Mouse (Mus musculus): ENCODE data around the gene Tmem141.

DNA sequence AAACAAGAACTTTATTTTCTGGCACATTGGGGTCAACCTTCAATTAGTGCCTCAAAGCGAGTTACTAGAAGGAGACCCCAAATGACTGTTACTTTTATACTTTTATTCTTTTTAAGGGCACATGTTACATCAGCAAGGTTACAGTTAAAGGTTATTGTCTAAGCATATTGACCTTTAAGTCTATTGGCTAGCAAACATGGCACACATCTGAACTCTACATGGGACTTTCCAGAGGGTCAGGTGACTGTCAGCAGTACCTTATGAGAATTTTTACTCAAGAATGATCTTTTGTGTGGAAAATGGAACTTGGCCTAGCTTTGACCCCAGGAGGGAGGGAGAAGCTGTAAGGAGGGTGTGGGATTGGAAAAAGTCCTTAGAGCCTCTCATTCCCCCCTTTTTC is 44.7 kb upstream of the Tmem141 start:
- TF ChIP-seq CTCF (conservative IDR thresholded peaks at IDR 0.05; ENCODE audit: low read length) (no peak), POU5F1 (IDR thresholded peaks at IDR 0.05; ENCODE audit: borderline replicate concordance, low read length) (no peak)
